Mouse (Mus musculus) c-Kit-positive CD71-positive TER-119-negative erythroid progenitor cells, embryonic 14.5 days (primary cell): ENCODE results near the gene Tor1aip1.

Source experiments
- DNase-seq: peaks from one replicate; pipeline ENCODE4 v3.0.0-alpha.2; 2013; ENCODE audit warnings: low read depth

Gene Tor1aip1

DNA sequence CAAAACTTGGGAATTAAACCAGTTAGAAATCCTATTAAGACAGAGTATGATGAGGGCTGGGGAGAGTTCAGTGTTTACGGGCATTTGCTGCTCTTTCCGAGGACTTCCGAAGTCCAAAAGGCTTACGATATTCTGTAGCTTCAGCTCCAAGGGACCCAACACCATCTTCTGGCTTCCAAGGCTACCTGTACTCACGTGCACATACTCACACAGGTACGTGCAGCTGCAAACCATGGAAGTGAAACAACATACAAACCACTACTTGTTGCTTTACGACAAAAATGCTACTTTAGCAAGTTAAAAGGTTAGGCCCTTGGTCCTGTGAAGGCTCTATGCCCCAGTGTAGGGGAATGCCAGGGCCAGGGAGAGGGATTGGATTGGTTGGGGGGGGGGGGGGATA, 2.4 kb downstream of the Tor1aip1 start:
- DNase-seq, result no peak

DNA sequence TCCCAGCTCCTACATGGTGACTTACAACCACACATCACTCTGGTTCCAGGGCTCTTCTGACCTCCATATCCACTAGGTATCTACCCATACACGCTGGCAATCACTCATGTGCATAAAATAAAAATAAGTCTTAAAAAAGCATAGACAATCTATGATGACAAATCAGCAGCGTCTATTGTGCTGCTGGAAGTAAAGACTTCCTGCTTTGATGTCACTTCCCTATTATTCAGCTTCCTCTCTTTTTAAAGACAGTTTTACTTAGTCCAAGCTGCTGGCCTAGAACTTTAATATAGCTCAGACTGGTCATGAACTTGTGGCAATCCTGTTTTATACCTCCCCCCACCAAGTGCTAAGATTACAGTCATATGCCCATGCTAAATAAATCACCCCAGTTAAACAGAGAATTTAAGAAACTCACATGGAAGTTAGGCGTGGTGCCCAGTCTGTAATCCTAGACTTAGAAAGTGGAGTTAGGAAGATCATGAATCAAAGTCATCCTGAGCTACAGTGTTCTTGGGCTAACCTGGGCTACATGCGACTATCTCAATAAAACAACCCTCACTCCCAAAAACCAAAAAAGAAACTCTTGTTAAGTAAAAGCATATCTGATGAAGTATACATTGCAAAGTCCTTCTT, 7.8 kb downstream of the Tor1aip1 start:
- no peak for DNase-seq

DNA sequence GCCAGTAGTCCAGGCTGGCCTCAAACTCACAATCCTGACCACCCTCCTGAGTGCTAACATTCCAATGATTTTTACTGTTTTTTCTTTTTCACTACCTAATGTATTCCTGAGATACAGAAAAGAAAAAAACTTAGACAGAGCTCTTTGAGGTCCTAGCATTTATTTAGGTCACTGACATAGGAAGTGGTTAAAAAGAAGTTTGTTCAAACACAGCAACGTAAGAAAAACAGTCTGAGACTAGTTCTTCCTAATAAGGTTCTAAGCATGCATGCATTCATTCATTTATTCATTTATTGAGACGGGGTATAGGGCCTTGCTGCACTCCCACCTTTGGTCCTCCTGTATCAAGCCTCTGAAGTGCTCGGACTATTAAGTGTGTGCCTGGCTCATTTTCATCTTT, 8.4 kb downstream of the Tor1aip1 start:
- DNase-seq, result no peak

DNA sequence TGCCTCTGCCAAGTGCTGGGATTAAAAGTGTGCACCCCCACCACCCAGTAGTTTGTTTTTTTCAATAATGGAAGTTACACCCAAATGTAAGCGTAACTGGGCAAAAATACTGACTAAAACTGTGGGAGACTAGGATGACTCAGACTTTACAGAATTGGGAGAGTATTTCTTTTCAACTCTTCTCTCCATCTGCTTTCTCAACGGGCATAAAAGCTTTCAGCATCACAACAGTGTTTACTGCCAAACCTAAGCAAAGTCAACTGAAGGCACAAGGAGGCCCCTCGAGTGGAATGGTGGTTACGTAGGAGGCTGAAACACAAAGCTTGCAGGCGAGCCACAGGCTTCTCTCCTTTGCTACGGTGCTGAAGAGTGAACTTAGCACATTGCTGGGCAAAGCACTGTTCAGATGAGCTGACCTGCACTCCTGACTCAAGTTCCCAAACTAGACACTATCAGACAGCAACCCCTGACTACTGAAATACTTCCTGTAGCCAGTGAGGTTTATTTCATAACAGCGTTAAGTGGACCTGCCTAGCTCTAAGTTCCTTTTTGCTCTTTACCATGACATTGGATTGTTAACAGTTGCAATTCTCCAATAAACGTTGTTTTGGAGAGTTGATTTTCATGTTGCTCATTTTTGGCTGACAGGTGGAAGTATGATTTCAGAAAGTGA, 11.3 kb downstream of the Tor1aip1 start:
- DNase-seq, result no peak

GRCm38 (mm10) chr1:156020402-156020801, 15.9 kb downstream of the Tor1aip1 start:
- DNase-seq, result no peak

GRCm38 (mm10) chr1:156019800-156020199, 16.5 kb downstream of the Tor1aip1 start:
- no peak for DNase-seq

- no peak for DNase-seq
These were observed 27.3 kb downstream of the Tor1aip1 start for GRCm38 (mm10) chr1:156009003-156009402.

DNA sequence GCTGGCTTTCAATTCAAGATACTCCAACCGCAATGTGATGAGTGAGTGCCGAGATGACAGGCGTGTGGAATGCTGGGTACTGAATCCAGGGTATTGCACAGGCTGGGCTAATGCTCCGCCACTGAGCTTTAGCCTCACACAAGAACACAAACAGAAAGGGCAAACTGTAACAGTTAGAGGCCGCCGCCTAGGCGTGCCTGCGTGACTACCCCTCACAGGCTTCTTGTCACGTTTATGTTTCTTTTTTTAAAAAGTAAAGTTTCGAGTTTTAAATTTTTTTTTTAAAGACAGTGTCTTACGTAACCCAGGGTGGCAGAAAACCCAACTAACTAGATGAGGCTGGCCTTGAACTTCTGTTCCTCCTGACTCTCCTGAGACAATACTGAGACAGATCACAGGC, 30.4 kb downstream of the Tor1aip1 start:
- no peak for DNase-seq

GRCm38 (mm10) chr1:156003201-156003935, 32.9 kb downstream of the Tor1aip1 start:
- DNase-seq, result no peak

DNA sequence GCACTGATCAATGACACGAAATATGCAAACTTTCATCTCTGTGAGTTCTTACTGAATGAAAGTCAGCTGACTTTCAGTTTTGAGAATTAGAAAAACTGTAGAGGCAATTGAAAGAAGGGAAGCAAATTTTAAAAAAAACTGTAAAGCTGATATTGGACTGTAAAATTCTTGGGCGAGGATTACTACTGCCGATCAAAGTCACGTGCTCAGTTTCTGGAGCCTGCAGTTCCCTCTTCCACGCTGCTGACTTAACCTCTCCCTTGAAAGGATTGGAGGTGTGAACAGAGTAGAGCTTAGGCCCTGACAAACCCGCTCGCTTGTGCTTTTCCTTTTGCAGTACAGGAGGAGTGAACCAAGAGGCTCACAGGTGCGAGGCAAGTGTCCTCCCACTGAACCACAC, 33.9 kb downstream of the Tor1aip1 start:
- no peak for DNase-seq

- DNase-seq, result no peak
These were observed 40.7 kb downstream of the Tor1aip1 start for GRCm38 (mm10) chr1:155995612-155996011.

GRCm38 (mm10) chr1:155994524-155994923, 41.8 kb downstream of the Tor1aip1 start:
- no peak for DNase-seq

DNA sequence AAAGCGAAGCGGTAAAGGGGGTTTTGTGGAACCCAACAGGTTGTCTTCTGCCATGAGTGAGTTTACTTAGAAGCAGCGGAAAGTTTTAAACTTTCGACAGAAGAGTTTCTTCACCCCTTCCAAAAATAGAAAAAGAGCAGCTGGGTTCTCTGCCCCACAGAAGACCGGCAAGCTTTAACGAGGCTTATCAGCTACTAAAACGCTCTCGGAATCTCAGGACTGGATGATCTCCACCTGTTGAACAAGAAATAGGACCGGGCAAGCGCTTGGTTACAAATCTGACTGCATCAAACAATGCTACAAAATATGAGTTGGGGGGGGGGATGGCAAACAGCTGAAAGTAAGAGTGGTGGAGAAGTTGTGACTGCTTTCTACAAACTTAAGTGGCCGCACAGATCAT, 45.9 kb downstream of the Tor1aip1 start:
- no peak for DNase-seq

- DNase-seq, result no peak
These were observed 46.9 kb downstream of the Tor1aip1 start for GRCm38 (mm10) chr1:155989387-155989786.

DNA sequence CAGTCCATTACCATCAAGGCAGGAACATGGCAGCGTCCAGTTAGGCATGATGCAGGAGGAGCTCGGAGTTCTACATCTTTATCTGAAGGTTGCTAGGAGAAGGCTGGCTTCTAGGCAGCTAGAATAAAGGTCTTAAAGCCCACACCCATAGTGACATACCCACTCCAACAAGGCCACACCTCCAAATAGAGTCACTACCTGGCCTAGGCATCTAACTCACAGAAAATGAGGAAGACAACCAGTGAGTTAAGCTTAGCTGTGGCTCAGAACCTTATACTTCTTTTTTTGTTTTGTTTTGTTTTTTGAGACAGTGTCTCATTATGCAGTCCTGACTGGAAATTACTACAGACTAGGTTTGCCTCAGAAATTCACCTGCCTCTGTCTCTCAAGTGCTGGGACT, 48.7 kb downstream of the Tor1aip1 start:
- no peak for DNase-seq

- DNase-seq, result peak; percentile 20
These were observed 61.3 kb downstream of the Tor1aip1 start for GRCm38 (mm10) chr1:155974931-155975330.

- DNase-seq, result peak; percentile 41
These were observed 62.4 kb downstream of the Tor1aip1 start for GRCm38 (mm10) chr1:155973719-155974379.

DNA sequence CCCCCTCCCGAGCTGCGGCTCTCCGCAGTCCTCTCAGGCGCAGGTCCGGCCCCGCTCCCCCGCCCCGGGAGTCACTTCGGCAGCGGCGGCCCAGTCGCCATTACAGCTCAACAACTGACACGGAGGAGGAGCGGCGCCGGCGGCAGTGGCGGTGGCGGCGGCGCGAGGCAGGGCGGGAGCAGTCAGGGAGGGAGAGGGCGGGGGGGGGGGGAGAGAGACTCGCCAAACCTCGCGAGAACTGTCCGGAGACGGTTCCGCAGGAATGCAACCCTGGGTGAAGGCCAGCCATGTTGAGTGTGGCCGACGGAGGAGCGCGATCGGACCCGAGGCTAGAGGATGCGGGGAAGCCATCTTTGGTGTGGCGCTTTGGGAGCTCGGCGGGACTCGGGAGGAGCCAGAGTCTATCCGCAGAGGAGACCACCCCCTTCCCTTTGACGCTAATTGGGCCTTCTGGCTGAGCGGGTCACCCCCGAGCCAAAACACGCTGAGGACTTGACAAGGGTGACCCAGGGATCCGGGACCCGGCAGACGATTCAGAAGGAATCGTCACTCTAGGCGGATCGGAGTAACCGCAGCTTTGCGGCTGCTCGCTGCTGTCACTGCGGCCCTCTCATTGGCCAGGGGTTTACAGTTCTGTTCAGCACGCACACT, 63.1 kb downstream of the Tor1aip1 start, which contains the start of gene Cep350:
Cep350 (minus strand) TSS at position 188 of the 651 bp plus-strand sequence.
- peak; percentile 97 for DNase-seq

- DNase-seq, result peak; percentile 36
These were observed 63.9 kb downstream of the Tor1aip1 start for GRCm38 (mm10) chr1:155972146-155973067.
